Mouse (Mus musculus) brain, adult 2 months (tissue): ENCODE data around the gene Cep295nl.

Source experiments
- DNase-seq: peaks from one replicate; pipeline ENCODE4 v3.0.0; 2011; ENCODE audit warnings: low read depth, low spot score

Cep295nl gene

DNA sequence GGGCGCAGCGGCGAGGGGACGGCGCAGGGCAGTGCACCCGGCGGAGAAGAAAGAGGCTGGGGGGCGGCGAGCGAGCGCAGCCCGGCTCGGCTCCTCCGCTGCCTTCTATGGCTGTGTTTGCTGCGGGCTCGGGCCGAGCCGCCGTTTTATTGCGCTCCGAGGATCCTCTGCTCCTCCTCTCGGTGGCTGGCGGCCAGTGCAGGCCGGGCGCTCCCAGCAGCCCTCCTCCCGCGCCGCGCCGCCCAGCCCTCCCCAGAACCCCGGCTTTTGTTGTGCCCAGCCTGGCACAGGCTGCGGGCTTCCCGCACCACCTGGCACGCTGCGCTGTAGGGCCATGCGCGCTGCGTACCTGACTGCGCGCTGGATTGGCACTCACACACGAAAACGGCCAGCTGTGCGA is 12.9 kb upstream of the Cep295nl start:
- peak; percentile 93 for DNase-seq

- no peak for DNase-seq
Observed at GRCm38 (mm10) chr11:118354636-118355191, 12.4 kb upstream of the Cep295nl start.

- no peak for DNase-seq
Observed at GRCm38 (mm10) chr11:118349494-118349893, 7.2 kb upstream of the Cep295nl start.

- no peak for DNase-seq
Observed at GRCm38 (mm10) chr11:118348877-118349276, 6.6 kb upstream of the Cep295nl start.

- no peak for DNase-seq
Observed at GRCm38 (mm10) chr11:118348419-118348818, 6.1 kb upstream of the Cep295nl start.

- DNase-seq: no peak
Observed at GRCm38 (mm10) chr11:118347911-118348310, 5.6 kb upstream of the Cep295nl start.

GRCm38 (mm10) chr11:118347391-118347790 is 5.1 kb upstream of the Cep295nl start:
- DNase-seq: no peak

DNA sequence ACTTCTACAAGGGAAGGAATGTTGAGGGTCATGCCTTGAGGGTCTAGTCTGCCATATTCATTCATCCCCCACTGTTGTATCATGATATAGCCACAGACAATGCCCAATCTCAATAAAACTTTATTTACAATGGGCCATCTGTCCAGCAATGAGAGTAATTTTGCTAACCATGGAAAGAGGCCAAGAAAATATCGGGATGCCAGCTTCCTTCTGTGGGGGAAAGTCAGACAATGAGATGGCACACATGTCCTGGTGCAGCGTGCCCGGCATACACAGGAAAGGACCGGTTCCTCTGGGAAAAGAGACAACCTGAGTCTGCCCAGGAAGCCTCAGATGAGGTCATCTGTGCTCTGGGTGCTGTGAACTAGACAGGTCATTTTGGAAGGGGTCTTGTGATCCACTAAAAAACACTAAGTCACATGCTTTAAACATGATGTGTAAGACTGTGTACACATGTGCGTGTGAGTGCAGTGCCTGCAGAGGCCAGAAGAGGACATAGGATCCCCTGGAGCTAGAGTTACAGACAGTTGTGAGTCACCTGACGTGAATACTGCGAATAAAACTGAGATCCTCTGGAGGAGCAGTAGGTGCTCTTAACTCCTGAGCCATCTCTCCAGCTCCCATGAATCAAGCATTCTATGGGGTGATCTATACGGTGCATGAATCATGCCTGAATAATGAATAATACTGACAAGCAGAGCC is 4.2 kb upstream of the Cep295nl start:
- DNase-seq: peak; percentile 45

- peak; percentile 53 for DNase-seq
Observed at GRCm38 (mm10) chr11:118345693-118346092, 3.4 kb upstream of the Cep295nl start.

- no peak for DNase-seq
Observed at GRCm38 (mm10) chr11:118343629-118344028, 1.3 kb upstream of the Cep295nl start.

GRCm38 (mm10) chr11:118337491-118338168 is 4.7 kb downstream of the Cep295nl start:
- DNase-seq: peak; percentile 92

DNA sequence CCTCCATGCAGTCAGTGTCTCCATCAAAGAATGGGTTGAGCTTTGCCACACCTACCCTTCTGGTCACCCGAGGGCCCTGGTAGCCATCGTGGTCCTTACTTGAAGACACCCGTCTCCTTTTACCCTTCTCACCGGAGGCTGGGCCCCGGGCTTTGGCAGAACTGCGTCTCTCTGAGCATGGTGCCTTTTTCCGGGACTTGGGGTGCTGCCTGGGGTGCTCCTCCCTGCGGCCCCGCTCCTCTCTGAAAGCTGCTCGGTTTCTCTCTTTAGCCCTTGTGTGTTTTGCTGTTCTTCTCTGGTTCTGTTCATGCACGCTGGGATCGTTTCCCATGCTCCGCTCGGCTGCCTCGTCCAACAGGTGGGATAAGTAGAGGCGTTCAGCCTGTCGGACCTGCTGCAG is 8.9 kb downstream of the Cep295nl start:
- no peak for DNase-seq

- no peak for DNase-seq
Observed at GRCm38 (mm10) chr11:118332376-118332775, 9.9 kb downstream of the Cep295nl start.

GRCm38 (mm10) chr11:118330777-118331176 is 11.5 kb downstream of the Cep295nl start:
- peak; percentile 79 for DNase-seq

DNA sequence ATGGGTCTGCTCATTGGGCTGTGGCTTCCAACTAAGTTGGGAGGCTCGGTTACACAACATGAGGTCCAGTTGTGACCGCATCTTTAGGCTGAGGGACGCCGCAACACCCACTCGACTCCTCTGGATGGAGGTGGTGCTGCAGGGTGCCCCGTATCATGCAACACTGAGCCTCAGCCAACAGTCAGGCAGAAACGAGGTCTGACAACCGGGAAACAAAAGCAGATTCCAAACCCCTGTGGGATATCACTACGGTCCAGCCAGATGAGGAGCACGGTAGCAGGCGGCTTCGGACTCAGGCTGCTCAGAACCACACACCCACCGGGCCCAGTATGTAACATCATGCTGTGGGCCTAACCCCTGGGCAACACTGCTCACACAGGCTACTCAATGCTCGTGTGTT is 11.9 kb downstream of the Cep295nl start:
- no peak for DNase-seq

- DNase-seq: no peak
Observed at GRCm38 (mm10) chr11:118328947-118329346, 13.4 kb downstream of the Cep295nl start.

GRCm38 (mm10) chr11:118328511-118328910 is 13.8 kb downstream of the Cep295nl start:
- no peak for DNase-seq

DNA sequence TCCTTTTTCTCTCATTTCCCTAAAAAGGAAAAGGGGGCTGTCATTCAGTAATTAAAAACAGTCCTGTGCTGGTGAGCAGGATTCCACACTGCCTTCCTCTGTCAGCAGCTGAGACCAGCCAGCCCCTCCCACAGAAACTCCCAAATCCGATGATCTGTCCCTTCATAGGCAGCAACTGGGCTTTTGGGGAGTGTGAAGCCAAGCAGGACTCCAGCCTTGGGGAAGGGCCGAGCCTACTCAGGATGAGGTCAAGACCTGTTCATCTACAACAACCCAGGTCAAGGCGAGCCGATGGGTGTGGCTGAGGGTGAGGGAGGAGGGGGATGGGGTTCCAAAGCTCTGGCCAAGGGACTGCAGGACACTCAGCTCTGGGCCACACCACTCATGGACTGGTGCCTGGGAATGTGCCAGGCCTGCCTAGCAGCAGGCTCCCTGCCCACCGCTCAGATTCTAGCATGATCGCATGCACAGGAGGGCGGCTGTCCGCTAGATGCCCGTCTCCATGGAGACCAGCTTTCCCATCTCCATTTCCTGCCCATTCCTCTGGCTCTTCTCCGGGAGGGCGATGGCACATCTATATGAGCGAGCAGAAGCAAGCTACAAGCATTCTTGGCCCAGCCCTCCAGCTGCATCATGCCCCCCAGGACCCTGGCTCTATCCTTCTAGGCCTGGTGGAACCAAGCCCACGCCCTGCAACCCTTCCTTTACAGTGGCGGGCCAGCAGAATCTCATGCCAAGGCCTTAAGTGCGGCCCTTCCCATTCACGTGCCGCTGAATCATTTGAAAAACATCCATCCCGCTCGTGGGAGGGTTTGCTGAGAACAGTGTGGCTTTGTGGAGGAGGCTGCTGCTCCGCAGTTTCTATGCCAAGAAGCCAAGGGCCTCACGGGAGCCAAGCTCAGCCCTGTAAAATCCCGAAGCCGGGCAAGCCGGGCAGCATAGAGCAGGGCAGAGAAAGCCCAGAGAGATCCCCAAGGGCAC is 15.0 kb downstream of the Cep295nl start:
- peak; percentile 97 for DNase-seq

DNA sequence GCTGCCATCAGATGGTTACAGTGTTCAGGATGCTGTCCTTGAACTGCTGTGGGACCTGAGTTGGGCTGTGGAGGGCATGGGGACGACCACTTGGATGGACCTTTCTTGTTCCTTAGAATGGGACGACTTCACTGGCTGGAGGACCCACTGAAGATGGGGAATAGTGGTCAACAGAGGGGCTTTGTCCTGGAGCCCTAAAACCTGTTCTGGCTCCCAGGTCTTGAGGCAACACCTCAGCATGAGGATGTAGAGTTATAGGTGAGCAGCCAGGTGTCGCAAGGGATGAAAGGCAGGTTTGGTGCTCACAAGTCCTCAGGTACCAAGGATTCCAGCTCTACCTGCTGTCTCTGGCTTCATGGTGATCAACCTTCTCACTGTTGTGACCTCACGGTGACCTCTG is 15.8 kb downstream of the Cep295nl start:
- no peak for DNase-seq

DNA sequence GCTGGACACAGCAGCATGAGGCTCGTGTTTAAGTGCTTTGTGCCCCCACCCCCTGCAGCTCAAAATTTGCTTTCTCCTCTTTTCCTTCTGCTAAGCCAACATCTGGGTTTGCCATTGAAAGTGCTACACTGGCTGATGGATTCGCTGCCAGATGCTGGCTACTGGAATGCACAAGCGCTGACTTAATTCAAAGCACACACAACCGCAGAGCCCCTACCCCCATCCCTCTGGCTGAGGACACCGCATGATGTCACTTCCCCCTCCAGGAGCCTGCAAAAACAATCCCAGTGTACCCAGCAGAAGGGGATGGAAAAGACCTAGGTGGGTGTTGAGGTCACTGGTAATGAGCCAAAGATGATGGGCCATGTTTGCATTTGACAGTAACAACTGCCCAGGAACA is 17.8 kb downstream of the Cep295nl start:
- no peak for DNase-seq

DNA sequence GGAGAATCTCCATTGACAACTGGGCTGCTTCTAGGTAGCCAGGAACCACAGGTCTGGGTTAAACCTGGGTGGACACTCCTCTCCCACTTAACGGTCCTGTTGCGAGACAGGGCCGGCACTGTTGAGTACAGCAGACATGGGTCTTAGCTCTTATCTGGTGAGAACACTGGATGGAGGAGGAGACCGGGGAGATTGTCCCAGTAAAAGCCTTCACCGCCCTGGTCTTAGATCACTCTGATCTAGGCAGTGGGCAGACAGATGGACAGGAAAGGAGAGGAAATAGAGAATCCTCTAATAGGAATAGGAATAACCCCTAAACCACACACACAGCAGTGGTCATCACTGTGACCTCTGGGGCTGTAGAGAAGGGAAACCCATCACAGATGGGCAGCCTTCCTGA is 18.3 kb downstream of the Cep295nl start:
- no peak for DNase-seq

- DNase-seq: peak; percentile 54
Observed at GRCm38 (mm10) chr11:118322647-118323046, 19.7 kb downstream of the Cep295nl start.
